Mouse (Mus musculus) urinary bladder, postnatal 36 days (tissue): Measurements from ENCODE around the gene Msh3.
"Not testable (repeated sequence)": the region's sequence is repeated elsewhere in the genome, so short reads cannot be mapped to it uniquely, and the experiment has no call there.

ENCODE experiments used
- DNase-seq, 2 experiments: peaks; one replicate each; pipeline ENCODE4 v3.0.0; 2022; ENCODE audit warnings: low spot score in 2 of 2, mixed read lengths in 1 of 2

Gene Msh3

DNA sequence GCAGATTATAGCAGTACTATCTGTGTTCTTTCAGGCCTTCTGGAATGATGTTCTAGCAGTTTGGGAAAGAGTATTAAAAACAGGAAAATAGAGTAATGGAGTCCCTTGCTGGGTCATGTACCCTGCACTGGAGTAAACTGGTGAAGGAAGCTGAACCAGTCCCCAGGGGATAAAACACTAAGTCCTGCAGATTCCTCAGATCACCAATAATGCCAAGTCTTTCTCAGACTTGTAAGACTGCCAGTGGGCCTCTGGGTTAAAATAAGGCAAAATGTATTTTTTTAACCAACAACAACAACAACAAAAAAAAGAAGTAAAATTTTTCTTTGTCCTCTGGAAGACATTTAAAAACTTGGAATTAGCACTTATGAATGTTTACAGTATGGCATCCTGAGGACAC, 102.5 kb downstream of the Msh3 start:
- no peak for DNase-seq

GRCm38 (mm10) chr13:92247576-92247975, 107.2 kb downstream of the Msh3 start:
- DNase-seq = no peak

GRCm38 (mm10) chr13:92246966-92247365, 107.8 kb downstream of the Msh3 start:
- no peak for DNase-seq

DNA sequence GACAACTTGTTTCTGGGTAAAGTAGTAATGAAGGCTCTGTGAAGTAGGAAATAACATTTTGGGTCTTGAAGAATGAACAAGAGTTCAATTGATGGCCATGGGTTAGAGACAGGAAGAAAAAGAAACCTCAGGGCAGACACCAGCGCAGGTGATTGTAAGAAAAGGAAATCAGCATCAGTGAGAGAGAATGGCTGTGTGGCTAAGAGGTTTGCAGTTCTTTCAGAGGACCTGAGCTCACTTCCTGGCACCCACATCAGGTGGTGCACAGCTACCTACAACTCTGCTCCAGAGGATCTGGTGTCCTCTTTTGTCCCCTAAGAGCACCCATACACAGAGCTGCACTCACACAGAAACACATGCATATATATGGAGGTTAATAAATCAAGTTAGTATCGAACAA, 110.1 kb downstream of the Msh3 start:
- no peak for DNase-seq

DNA sequence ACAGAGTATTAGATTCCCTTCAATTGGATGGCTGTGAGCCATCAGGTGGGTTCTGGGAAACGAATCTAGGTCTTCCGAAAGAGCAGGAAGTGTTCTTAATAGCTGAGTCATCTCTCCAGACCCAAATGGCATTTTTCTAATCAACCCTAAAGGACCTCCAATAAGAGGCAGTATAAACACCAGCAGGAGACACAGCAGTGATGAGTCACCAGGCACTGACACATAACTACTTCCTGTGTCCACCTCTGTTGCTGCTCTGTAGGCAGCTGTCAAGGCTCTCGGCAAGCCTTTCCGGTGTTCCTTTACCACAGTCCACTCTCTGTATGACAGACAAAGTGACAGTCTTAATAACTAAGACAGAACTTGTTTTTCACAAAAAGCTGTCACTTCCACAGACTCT, 113.4 kb downstream of the Msh3 start:
- peak in 1 of 2 experiments; percentile 3 for DNase-seq

- no peak for DNase-seq
These were observed 116.9 kb downstream of the Msh3 start for GRCm38 (mm10) chr13:92237887-92238286.

DNA sequence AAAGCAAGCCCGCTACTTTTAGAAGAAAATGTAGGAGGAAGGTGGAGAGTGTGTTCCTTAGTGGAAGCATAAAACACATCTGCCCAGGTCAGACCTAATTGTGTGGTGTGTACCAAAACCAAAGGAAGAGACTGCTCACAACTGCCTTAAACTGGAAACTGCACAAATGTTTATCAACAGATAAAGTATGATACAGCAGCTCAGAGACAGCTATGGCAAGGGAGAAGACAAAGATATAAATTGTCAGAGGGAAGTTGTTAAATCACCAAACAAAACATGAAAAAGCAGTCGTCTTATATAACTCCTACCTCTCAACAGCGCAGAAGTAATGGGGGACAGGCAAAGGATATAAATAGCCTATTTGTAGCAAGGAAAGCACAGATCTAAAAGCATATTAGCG, 117.8 kb downstream of the Msh3 start:
- DNase-seq = no peak

DNA sequence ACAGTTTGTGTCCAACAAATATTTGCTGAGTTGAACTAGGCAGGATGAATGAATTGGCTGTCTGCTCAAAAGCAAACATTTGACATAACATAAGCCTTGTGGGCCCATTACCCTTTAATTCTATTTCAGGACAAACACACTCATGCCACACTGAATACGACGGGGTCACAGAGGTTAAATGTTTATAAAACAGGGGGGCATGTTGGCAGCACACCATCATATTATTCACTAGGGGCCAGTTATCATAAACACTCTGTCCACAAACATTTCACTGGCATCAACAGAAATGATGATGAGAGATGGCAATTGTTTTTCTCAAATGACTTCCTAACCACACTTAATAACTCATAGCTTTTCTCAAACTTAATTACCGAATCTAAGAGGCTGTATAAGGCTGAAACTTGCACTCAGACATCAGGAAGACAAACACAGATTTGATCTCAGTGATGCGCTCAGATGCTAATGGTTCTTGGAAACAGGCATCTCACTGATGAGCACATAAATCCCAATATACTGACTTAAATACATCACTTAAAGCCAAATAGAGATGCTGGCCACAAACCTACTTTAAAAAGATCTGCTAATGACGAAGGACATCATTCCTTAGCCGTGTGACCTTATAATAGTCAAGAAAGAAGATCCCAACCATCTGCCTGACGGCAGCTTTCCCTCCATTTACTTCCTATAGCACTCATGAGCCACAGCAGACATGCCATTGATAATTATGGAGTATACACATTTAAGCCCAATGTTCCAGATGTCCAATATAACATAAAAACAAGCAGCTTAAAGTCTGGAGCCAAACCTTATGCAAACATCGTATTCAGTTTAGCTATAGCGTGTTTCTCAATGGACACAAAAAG, 122.5 kb downstream of the Msh3 start:
- DNase-seq = no peak

DNA sequence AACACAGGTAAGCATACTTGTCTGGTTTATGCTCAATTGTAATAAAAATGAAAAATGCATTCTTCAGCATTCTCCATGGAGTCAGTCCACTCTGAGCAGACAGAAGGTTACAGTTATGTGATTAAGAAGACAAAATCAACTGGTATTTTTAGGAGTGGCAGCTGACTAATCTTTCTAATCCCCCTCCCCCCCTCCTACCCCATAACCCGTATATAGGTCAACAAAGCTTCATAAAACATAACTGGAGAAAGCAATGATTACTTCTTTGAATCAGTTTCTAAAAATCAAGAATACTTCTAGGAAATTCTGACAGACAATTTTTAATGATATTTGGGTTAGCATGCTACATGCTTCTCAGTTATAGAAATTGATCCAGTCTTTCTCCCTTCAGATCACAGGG, 126.8 kb downstream of the Msh3 start:
- DNase-seq = no peak

DNA sequence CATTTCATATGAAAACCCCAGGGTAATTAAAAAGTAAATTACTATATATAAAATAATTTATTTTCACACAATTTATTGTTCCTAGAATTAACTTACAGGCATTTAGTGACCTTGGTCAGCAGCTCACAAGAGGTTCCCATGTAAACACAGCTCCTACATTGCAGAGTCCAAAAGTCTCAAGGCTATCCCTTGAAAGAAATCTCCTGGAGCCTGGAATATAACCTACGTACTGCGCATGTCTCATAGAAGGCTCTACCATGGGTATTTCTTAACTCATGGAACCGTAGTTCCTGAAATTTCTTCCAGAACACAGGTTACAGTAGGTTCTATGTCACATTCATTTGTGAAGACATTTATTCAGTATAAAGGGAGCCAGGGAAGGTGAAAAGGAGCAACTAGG, 131.2 kb downstream of the Msh3 start:
- DNase-seq = no peak

GRCm38 (mm10) chr13:92222763-92223162, 132.0 kb downstream of the Msh3 start:
- no peak for DNase-seq

DNA sequence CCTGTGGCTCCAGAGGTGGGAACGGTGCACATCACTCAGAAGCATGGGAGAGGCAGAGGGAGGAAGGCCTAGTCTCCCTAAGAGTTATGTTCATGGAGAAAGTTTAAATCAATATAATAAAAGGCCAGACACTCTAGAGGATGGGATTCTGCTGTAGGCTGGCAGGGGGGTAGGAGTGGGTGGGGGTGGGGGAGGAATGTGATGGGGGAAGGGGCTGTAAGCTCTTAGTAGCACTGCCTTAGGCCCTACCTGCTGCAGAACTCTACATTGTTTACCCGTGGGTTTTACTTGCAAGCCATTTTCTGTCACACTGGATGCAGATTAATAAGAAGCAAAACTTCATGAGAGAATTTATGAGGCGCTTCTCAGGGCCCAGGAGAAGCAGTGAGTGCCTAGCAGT, 135.0 kb downstream of the Msh3 start:
- DNase-seq = no peak

GRCm38 (mm10) chr13:92217216-92217615, 137.6 kb downstream of the Msh3 start:
- DNase-seq = no peak

DNA sequence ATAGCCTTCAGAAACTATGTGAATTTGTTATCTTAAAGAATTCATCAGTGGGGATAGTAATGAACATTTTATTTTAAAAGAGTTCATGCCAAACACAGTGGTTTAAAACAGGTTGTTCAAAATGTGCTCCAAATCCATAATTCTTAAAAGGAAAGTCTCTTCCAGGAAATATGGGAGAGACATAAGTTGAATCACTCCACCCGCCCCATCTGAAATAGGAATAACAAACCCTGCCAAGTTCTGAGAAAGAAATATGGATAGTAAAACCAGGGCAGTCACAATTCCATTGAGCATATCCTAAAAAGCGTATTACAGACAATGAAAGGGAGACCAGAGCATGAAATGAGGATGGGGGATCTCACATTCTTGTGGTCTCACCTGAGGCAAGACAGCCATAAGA, 157.9 kb downstream of the Msh3 start:
- no peak for DNase-seq

GRCm38 (mm10) chr13:92193806-92194205, 161.0 kb downstream of the Msh3 start:
- not testable (repeated sequence) for DNase-seq

DNA sequence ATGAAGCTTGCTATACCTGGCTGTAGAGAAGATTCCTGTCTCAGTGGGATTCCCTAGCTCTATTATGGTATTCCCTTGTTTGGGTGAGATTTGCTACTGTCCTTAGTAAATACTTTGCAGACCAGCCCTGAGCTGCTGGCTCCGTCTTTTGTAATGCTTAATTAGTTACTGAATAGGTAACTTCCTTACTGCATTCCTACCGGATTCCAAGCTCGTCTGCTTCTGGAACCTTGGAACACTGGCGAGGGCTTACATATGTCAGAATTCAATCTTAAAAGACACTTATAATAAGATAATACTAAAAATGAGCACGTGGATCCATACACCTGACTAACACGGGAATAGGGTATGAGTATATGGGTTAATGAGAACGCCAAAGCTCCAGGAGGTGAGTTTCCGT, 182.1 kb downstream of the Msh3 start:
- DNase-seq = not testable (repeated sequence)
